Mouse (Mus musculus) monocyte, adult 5-6 weeks (primary cell): ENCODE data around the gene Cd300a. TPM values are rescaled to one million over a fixed set of nuclear protein-coding genes. Genes with fewer than 3 reads are reported as not detected.

Experiments
- ATAC-seq: fragments of 153-309, 156-312 bp; replicated peaks from 2 replicates; pipeline ENCODE4 v1.8.0; 2017; ENCODE audit warnings: mild to moderate bottlenecking; ENCODE audit not compliant: low TSS enrichment, insufficient number of reproducible peaks, severe bottlenecking, poor library complexity, low FRiP score
- total RNA-seq: library from RNA; stranded (forward); fragments of 200-1000, 200-491, 200-594 nt; gene quantifications from 3 replicates; pipeline ENCODE4 v1.2.3, GENCODE M21; 2017

Cd300a gene
- total RNA-seq, 1 experiment from 2014 or later, result 286 TPM

GRCm38 (mm10) chr11:114863918-114864420, 25.9 kb upstream of the Cd300a start:
- no peak for ATAC-seq

DNA sequence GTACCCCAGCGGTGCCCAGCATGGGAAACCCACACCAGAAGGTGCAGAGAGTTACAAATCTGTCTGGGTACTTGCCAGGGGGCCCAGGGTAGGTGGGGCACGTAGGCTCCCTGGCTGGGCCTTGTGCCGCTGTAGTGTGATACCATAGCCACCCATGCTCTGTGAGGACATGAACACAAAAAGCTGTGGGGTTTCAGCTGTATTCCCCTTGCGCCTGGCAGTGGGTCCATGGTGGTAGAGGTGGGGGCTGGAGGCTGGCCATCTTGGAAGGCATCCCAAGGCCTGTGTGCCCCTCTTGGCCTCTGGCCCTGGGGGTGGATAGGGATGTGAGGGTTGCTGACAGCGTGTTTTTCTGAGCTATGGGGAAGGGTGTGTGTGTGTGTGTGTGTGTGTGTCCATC, 23.8 kb upstream of the Cd300a start:
- no peak for ATAC-seq

GRCm38 (mm10) chr11:114866486-114867360, 23.1 kb upstream of the Cd300a start:
- ATAC-seq, result no peak

GRCm38 (mm10) chr11:114867361-114868235, 22.2 kb upstream of the Cd300a start:
- ATAC-seq, result no peak

GRCm38 (mm10) chr11:114868280-114868679, 21.6 kb upstream of the Cd300a start:
- ATAC-seq, result no peak

- ATAC-seq, result no peak
These were observed 20.1 kb upstream of the Cd300a start for GRCm38 (mm10) chr11:114869787-114870186.

- no peak for ATAC-seq
These were observed 18.3 kb upstream of the Cd300a start for GRCm38 (mm10) chr11:114871540-114871939.

DNA sequence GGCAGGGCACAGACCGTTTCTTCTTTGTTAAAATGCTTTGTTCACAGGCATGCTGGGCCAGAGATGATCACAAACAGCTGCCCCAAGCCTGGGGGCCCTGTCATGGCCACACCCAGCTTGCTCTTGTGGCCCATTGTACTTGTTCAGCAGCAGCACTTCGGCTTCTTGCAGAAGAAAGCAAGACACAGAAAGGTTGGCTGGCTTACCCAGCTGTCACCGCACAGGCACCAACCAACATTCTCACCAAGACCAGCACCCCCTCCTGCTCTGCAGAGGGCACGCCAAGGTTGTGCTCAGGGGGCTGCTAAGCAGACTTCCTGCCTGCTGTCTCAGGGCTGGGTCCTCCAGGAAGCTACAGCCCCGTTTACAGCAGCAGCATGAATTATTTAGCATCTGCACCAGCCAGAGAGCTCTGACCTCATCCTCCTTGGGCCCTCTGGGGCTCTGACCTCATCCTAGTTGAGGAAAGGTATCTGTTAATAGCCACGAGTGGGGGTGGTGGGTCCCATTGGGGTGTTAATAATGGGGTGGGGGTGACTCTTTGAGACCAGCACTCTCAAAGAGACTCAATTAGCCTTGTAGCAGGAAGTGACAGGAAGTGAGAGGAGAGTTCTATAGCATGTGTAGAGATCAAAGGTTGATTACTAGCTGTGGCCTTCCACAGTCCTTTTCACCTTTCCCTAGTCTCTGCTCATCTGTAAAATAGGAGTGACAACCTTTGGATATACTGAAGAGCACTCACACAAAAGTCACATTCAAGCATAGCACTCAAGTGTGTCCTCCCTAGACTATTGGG, 16.6 kb upstream of the Cd300a start:
- ATAC-seq, result no peak

- ATAC-seq, result no peak
These were observed 15.4 kb upstream of the Cd300a start for GRCm38 (mm10) chr11:114874226-114875145.

DNA sequence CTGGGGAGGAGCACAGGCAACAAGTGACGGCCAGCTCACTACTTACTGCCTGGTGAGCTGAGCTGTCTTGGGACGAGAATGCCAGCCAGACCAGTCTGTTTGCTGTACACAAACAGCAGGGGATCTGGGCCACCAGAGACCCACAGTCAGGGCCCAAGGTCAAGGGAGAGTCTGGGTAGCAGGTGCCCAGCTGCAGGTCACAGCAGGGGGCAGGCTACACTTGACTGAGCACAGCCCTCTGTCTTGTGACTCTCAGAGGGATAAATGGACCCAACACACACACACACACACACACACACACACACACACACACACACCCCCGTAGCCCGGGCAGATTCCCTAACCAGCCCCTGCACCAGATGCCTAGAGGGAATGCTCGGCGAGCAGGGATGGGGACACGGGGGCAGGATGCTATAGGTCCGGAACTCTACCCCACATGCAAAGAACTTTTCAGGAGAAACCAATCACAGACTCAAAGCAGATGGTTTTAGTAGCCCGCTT, 14.5 kb upstream of the Cd300a start:
- no peak for ATAC-seq

DNA sequence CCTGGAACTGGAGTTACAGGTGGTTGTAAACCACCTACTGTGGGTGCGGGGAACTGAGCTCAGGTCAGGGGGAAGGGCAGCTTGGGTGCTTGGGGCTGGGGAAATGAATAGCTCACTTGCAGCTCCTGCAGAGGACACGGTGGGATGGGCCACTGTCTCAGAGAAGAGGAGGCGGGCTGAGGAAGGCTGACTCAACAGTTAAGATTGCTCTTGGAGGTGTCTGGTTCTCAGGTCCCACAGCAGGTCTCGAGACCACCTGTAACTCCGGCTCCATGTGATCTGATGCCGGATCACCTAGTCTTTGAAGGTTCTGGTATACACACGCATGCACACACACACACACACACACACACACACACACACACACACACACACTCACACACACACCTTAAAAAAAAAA, 13.7 kb upstream of the Cd300a start:
- ATAC-seq, result no peak

GRCm38 (mm10) chr11:114876621-114877020, 13.2 kb upstream of the Cd300a start:
- no peak for ATAC-seq

- ATAC-seq, result peak; percentile 27; the same call in 1 of the 2 replicates
These were observed 12.7 kb upstream of the Cd300a start for GRCm38 (mm10) chr11:114877145-114877544.

GRCm38 (mm10) chr11:114879666-114880065, 10.2 kb upstream of the Cd300a start:
- peak; percentile 67 for ATAC-seq

DNA sequence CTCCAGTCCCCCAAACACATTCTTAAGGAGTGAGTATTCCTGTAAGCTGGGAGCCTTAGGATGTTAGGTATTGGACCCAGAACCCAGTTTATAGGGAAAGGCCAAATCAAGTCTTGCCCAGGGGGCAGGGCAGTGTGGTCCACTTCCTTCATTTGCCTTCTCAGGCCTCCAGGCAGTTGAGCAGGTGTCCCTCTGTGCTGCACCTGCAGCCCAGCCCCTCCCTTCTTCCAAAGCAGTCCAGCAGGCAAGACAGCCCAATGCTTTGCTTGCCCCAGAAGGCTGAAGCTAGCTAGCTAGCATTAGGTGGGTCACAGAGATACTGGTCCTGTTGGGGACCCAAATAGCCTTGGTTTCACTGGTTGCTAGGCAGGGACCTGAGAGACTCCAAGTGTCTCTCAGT, 9.7 kb upstream of the Cd300a start:
- ATAC-seq, result 0 out of 2 replicates have a peak, but pooled peaks have one; percentile 1

DNA sequence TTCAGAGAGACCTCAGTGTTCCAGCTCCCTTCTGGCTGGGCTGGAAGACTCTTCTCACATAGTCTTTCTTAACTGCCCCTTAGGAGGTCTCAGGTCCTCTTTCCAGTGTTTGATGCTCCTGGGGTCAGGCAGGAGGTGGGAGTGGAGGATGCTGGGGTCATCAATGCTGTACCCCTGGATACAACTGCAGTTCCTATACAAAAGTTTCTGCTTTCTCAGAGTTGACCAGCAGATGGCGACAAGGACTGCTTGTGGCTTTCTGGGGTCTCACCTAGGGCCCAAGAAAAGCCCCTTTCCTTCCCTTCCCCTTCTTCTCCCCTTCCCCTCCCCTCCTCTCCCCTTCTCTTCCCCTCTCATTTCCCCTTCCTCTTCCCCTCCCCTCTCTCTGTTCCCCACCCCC, 9.3 kb upstream of the Cd300a start:
- 0 out of 2 replicates have a peak, but pooled peaks have one; percentile 4 for ATAC-seq

DNA sequence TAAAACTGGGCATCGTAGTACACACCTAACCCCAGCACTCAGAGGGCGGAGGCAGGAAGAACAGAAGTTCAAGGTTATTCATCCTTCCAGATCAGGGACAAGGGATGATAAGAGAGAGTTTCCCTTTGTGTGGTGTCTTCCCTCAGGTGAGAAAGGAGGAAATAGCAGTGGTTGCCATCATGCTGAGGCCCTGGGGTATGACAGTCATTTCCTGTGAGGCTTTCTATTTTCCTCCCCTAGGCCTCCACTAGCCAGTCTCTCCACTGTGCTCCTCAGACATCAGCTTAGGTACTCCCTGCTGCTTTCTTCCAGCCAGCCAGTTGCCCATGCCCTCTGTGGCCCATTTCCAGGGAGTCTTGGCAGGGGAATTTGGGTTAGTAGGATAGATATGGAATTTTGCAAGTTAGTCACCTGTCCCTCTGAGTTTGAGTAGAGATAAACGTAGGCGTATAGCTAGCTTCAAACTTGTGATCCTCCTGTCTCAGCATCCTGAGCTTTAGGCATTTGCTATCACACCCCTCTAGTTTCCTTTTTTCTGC, 6.5 kb upstream of the Cd300a start:
- no peak for ATAC-seq
